Mouse (Mus musculus): ENCODE results near the gene Ugt1a6a. TPM values are rescaled to one million over a fixed set of nuclear protein-coding genes. Genes with fewer than 3 reads are reported as not detected.

Gene Ugt1a6a
- polyA plus RNA-seq, 1 experiment from 2014 or later = 5.0 TPM

DNA sequence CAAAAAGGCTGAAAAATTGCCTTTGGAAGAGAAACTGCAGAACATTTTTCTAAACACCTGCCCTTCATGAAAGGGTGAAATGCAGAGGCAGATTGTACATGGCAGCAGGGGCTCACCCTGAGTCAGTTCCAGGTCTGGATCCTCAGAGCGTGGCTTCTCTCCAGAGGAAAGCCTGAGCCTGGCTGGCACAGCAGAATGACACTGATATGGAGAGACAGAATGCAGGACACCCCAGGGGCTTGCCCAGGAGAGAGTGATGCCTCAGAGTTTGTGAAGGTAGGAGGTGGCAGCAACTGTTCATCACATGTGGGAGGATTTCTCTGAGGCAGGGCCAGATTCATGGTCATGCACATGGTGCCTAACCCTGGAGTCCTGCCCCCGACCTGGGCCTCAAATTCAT, 65.4 kb downstream of the Ugt1a6a start:
- no peak for ATAC-seq (ENCODE audit: low FRiP score)
- DNase-seq (ENCODE audit: low spot score) = no peak
- Histone ChIP-seq H3K9me3 (ENCODE audit: control insufficient read depth, low read length) (peaks cover 13% of the 10 kb centered on the region; the same call in 1 of the 2 replicates), H3K27me3 (ENCODE audit: control insufficient read depth, insufficient read depth, low read length) (no peaks in the 10 kb centered on the region), H3K4me2 (replicated peaks) (no peak overlapping the region), H3K4me1 (replicated peaks; ENCODE audit: control insufficient read depth, insufficient read depth, low read length) (no peaks in the 10 kb centered on the region), H3K27ac (no peak overlapping the region), H3K9ac (no peak overlapping the region), H3K36me3 (replicated peaks; ENCODE audit: control insufficient read depth, insufficient read depth) (no peaks in the 10 kb centered on the region), H3K4me3 (replicated peaks; ENCODE audit: low read length) (no peak overlapping the region)
- 81% methylated on average over 2 of the region's 2 CpGs for WGBS

DNA sequence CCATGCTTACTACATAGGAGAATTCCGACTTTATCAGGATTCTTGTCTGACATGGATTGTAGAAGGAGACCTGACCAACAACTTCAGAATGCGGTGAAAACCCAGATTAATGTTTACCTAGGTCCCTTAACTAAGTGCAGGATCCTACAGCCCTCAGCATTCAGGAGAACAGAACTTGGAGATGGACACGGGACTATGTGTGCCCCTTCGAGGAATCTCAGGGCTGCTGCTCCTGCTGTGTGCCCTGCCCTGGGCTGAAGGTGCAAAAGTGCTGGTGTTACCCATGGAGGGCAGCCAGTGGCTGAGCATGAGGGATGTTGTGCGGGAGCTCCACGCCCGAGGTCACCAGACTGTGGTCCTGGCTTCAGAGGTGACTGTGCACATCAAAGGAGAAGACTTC, 65.8 kb downstream of the Ugt1a6a start, which contains the start of gene Ugt1a2:
TSS of gene Ugt1a2 (plus strand) at position 146 of the 400 bp plus-strand sequence.
- WGBS = 89% methylated on average over 7 of the region's 7 CpGs

DNA sequence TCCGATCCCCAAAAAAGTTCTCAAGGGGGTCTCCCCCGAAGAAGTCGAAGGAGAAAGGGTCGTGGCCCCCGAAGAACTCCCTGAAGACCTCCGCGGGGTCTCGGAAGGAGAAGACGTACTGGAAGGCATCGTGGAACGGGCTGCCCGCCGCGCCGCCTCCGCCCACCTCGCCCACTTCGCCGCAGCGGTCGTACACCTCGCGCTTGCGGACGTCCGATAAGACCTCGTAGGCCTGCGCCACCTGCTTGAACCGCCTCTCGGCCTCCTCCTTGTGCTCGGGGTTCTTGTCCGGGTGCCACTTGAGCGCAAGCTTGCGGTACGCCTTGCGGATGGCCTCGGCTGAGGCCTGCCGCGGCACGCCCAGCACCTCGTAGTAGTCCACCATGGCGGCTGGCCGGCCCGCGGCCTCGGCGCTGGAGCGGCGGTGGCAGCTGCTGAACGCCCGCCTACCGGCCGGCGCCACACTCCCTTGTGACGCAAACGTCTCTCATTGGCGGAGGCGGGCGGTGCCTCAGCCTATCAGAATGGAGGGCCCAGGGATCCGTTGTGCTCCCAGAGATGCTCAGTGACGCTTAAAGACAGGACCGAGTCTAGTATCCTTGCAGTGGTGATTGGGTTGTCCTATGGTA, 70.8 kb downstream of the Ugt1a6a start, which contains the start of gene Dnajb3:
TSS of gene Dnajb3 (minus strand) at position 489 of the 629 bp plus-strand sequence.
- WGBS = 5% methylated on average over 62 of the region's 62 CpGs
- Histone ChIP-seq H3K27me3 (ENCODE audit: control insufficient read depth, insufficient read depth, low read length) (no peaks in the 10 kb centered on the region), H3K4me3 (replicated peaks; ENCODE audit: low read length) (peak within 1 kb of the TSS; percentile 39), H3K36me3 (replicated peaks; ENCODE audit: control insufficient read depth, insufficient read depth) (no peaks in the 10 kb centered on the region), H3K9me3 (ENCODE audit: control insufficient read depth, low read length) (peaks cover 17% of the 10 kb centered on the region; the same call in 1 of the 2 replicates), H3K4me1 (replicated peaks; ENCODE audit: control insufficient read depth, insufficient read depth, low read length) (no peaks in the 10 kb centered on the region), H3K9ac (peak within 1 kb of the TSS; percentile 62), H3K27ac (peak within 1 kb of the TSS; percentile 18; the same call in 1 of the 2 replicates), H3K4me2 (replicated peaks) (peak within 1 kb of the TSS; percentile 67)
- DNase-seq (ENCODE audit: low spot score) (peak; percentile 87), ATAC-seq (ENCODE audit: low FRiP score) (peak; percentile 100)

More for the DNA sequence above, 65.8 kb downstream of the Ugt1a6a start, which contains the start of gene Ugt1a2:
- no peaks in the 10 kb centered on the region for H3K27me3 ChIP-seq (ENCODE audit: control insufficient read depth, insufficient read depth, low read length)
- no peak for ATAC-seq (ENCODE audit: low FRiP score)
- H3K36me3 ChIP-seq (replicated peaks; ENCODE audit: control insufficient read depth, insufficient read depth) = no peaks in the 10 kb centered on the region
- no peak within 1 kb of the TSS for H3K4me3 ChIP-seq (replicated peaks; ENCODE audit: low read length)
- no peak for DNase-seq (ENCODE audit: low spot score)
- H3K9me3 ChIP-seq (ENCODE audit: control insufficient read depth, low read length) = peaks cover 14% of the 10 kb centered on the region; the same call in 1 of the 2 replicates
- H3K4me1 ChIP-seq (replicated peaks; ENCODE audit: control insufficient read depth, insufficient read depth, low read length) = no peaks in the 10 kb centered on the region
- no peak within 1 kb of the TSS for H3K27ac ChIP-seq
- no peak within 1 kb of the TSS for H3K9ac ChIP-seq
- H3K4me2 ChIP-seq (replicated peaks) = no peak within 1 kb of the TSS

- Histone ChIP-seq H3K4me3 (replicated peaks; ENCODE audit: low read length) (no peak overlapping the region), H3K27me3 (ENCODE audit: control insufficient read depth, insufficient read depth, low read length) (no peaks in the 10 kb centered on the region), H3K4me2 (replicated peaks) (no peak overlapping the region), H3K9ac (no peak overlapping the region), H3K4me1 (replicated peaks; ENCODE audit: control insufficient read depth, insufficient read depth, low read length) (no peaks in the 10 kb centered on the region), H3K36me3 (replicated peaks; ENCODE audit: control insufficient read depth, insufficient read depth) (no peaks in the 10 kb centered on the region), H3K9me3 (ENCODE audit: control insufficient read depth, low read length) (peaks cover 25% of the 10 kb centered on the region), H3K27ac (no peak overlapping the region)
- DNase-seq (ENCODE audit: low spot score) (no peak), ATAC-seq (ENCODE audit: low FRiP score) (no peak)
- WGBS = 85% methylated on average over 2 of the region's 2 CpGs
These were observed 72.4 kb downstream of the Ugt1a6a start for GRCm38 (mm10) chr1:88206843-88207479.

GRCm38 (mm10) chr1:88211812-88212211, 77.2 kb downstream of the Ugt1a6a start, which contains the start of gene Ugt1a1:
TSS of gene Ugt1a1 (plus strand) at chr1:88211959.
- Histone ChIP-seq H3K9ac (no peak within 1 kb of the TSS), H3K4me3 (replicated peaks; ENCODE audit: low read length) (no peak within 1 kb of the TSS), H3K4me1 (replicated peaks; ENCODE audit: control insufficient read depth, insufficient read depth, low read length) (no peaks in the 10 kb centered on the region), H3K27ac (no peak within 1 kb of the TSS), H3K4me2 (replicated peaks) (no peak within 1 kb of the TSS), H3K36me3 (replicated peaks; ENCODE audit: control insufficient read depth, insufficient read depth) (no peaks in the 10 kb centered on the region), H3K9me3 (ENCODE audit: control insufficient read depth, low read length) (peaks cover 53% of the 10 kb centered on the region), H3K27me3 (ENCODE audit: control insufficient read depth, insufficient read depth, low read length) (no peaks in the 10 kb centered on the region)
- ATAC-seq (ENCODE audit: low FRiP score) (0 out of 2 replicates have a peak, but pooled peaks have one; percentile 7), DNase-seq (ENCODE audit: low spot score) (no peak)
- WGBS = 68% methylated on average over 8 of the region's 8 CpGs

DNA sequence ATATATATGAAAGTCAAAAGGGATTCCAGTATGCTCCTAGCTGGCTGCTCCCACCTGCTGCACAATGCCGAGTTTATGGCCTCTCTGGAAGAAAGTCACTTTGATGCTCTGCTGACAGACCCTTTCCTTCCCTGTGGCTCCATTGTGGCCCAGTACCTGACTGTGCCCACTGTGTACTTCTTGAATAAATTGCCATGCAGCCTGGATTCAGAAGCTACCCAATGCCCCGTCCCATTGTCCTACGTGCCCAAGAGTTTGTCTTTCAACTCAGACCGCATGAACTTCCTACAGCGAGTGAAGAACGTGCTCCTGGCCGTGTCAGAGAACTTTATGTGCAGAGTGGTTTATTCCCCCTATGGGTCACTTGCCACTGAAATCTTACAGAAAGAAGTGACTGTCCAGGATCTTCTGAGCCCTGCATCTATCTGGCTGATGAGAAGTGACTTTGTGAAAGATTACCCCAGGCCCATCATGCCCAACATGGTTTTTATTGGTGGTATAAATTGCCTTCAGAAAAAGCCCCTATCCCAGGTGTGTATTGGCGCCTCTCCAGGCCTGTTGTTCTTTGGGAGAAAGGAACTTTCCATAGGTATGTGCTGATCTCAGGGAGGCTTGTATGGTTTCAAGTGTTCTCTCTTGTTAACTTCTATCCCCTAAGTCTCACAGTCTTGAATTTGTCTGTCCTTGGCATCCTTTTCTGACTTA, 77.9 kb downstream of the Ugt1a6a start:
- H3K9me3 ChIP-seq (ENCODE audit: control insufficient read depth, low read length) = peaks cover 53% of the 10 kb centered on the region
- DNase-seq (ENCODE audit: low spot score) (peak; percentile 23), ATAC-seq (ENCODE audit: low FRiP score) (peak; percentile 22; the same call in 1 of the 2 replicates)
- H3K4me2 ChIP-seq (replicated peaks) = no peak overlapping the region
- no peak overlapping the region for H3K4me3 ChIP-seq (replicated peaks; ENCODE audit: low read length)
- no peaks in the 10 kb centered on the region for H3K4me1 ChIP-seq (replicated peaks; ENCODE audit: control insufficient read depth, insufficient read depth, low read length)
- 62% methylated on average over 8 of the region's 8 CpGs for WGBS
- H3K27ac ChIP-seq = no peak overlapping the region
- no peak overlapping the region for H3K9ac ChIP-seq
- H3K27me3 ChIP-seq (ENCODE audit: control insufficient read depth, insufficient read depth, low read length) = no peaks in the 10 kb centered on the region
- H3K36me3 ChIP-seq (replicated peaks; ENCODE audit: control insufficient read depth, insufficient read depth) = no peaks in the 10 kb centered on the region

GRCm38 (mm10) chr1:88213061-88213460, 78.5 kb downstream of the Ugt1a6a start:
- Histone ChIP-seq H3K4me2 (replicated peaks) (no peak overlapping the region), H3K27ac (no peak overlapping the region), H3K36me3 (replicated peaks; ENCODE audit: control insufficient read depth, insufficient read depth) (no peaks in the 10 kb centered on the region), H3K4me3 (replicated peaks; ENCODE audit: low read length) (no peak overlapping the region), H3K4me1 (replicated peaks; ENCODE audit: control insufficient read depth, insufficient read depth, low read length) (no peaks in the 10 kb centered on the region), H3K9ac (no peak overlapping the region), H3K9me3 (ENCODE audit: control insufficient read depth, low read length) (peaks cover 53% of the 10 kb centered on the region), H3K27me3 (ENCODE audit: control insufficient read depth, insufficient read depth, low read length) (no peaks in the 10 kb centered on the region)
- 83% methylated on average over 1 of the region's 1 CpGs for WGBS
- no peak for ATAC-seq (ENCODE audit: low FRiP score)
- no peak for DNase-seq (ENCODE audit: low spot score)

DNA sequence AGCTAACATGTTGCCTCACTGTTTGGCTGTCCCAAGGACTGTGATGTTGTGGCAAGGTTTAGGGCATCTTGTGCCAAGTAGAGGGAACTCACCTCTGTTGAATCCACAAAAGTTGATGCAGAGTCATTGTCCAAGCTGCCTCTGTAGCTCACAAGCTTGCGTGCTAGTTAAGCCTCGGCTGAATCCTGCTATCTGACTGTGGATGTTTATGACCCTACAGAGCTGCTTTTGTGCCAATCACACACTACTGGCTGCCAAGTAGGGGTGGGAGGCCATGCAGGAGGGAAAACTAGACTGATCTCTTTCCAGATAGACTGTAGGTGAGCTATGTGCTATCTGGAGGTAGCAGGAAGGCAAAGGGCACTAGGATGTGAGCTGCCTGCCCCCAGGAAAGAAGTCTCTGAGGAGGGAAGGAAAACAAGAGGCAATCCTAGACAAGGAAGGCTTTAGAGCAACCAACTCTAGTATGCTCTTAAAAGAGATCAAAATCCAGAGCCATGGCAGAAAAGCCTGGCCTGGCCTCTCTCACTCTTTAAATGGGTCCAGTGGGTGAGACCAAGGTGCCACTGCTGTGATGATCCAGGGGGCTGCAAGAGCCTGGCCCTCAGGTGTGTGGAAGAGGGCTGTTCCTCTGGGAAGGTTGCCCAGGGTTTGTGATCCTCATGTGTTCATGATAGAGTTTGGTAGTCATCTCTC, 79.3 kb downstream of the Ugt1a6a start:
- Histone ChIP-seq H3K4me2 (replicated peaks) (no peak overlapping the region), H3K4me3 (replicated peaks; ENCODE audit: low read length) (no peak overlapping the region), H3K27me3 (ENCODE audit: control insufficient read depth, insufficient read depth, low read length) (no peaks in the 10 kb centered on the region), H3K27ac (no peak overlapping the region), H3K9me3 (ENCODE audit: control insufficient read depth, low read length) (peaks cover 53% of the 10 kb centered on the region), H3K9ac (no peak overlapping the region), H3K36me3 (replicated peaks; ENCODE audit: control insufficient read depth, insufficient read depth) (no peaks in the 10 kb centered on the region), H3K4me1 (replicated peaks; ENCODE audit: control insufficient read depth, insufficient read depth, low read length) (no peaks in the 10 kb centered on the region)
- DNase-seq (ENCODE audit: low spot score) = peak; percentile 22
- ATAC-seq (ENCODE audit: low FRiP score) = peak; percentile 26
- WGBS = 83% methylated on average over 2 of the region's 2 CpGs
